Mouse (Mus musculus) liver, embryonic 14.5 days (tissue): ENCODE measurements around the gene Nfia.

ENCODE experiments used
- CTCF ChIP-seq: IDR thresholded peaks from 2 replicates; pipeline ENCODE4 v1.5.1; 2016; ENCODE audit warnings: antibody characterized with exemption, low read depth, control low read depth
- EP300 ChIP-seq: IDR thresholded peaks from 2 replicates; pipeline ENCODE4 v1.6.1; 2016; ENCODE audit warnings: antibody characterized with exemption, low read depth

DNA sequence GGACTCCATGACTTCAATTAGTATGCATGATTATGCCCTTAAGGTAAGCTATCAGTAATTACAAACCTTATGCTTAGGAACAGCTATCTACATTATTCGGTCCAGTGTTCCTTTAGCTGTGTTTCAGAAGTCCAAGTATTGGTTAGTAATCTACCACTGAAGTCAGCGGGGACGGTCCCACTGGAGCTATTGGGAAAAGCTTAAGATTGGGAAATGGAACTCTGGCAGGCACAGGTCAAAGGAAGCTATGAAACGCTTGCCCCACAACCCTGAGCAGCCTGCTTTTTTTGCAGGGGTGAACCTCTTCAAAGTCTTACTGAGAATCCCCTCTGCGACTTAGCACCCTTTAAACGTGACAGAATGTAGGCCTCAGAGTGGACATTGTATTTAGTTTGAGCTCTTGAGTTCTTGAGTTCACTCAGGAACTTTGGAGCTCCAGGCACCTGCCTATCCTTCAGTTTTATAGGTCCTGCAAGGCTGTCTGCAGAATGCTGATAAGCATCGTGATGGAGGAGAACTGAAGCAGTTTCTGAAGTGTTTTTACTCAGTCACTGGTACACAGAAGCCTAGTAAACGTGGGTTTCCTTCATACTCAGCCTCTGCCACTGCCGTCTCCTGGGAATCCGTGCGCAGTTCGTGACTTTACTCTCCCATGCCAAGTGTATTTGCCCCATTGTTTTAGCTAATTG is 127.9 kb downstream of the Nfia start:
- no peak for TF ChIP-seq CTCF
- no peak for TF ChIP-seq EP300
